Mouse (Mus musculus): ENCODE results near the gene Nr2c2ap. TPM values are rescaled to one million over a fixed set of nuclear protein-coding genes. Genes with fewer than 3 reads are reported as not detected.

Nr2c2ap gene
- polyA plus RNA-seq, 1 experiment from 2014 or later = 26.2 TPM

DNA sequence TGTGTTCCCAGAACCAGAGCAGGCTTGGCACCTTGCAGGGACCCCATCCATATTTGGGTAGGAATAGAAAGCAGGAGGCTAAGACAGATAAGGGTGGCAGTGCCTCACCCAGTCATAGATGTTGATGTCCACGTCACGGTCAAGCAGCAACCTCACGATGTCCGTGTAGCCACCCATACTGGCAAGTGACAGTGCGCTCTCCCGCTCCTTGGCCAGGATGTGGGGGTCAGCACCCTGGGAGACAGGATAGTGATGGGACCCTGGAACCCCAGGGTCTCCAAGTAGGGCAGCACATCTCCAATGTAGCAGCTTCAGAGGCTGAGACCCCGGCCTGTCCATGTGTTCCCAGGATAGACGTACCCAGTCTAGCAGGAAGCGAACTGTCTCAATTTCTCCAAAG lies 3.8 kb downstream of the Nr2c2ap start:
- 66% methylated on average over 9 of the region's 9 CpGs for WGBS
- Histone ChIP-seq H3K9ac (ENCODE audit: low read length) (no peak overlapping the region), H3K4me1 (ENCODE audit: control insufficient read depth in 2 of 2, insufficient read depth in 2 of 2, low read length in 2 of 2) (peaks cover 14 to 28% of the 10 kb centered on the region in 2 experiments)

DNA sequence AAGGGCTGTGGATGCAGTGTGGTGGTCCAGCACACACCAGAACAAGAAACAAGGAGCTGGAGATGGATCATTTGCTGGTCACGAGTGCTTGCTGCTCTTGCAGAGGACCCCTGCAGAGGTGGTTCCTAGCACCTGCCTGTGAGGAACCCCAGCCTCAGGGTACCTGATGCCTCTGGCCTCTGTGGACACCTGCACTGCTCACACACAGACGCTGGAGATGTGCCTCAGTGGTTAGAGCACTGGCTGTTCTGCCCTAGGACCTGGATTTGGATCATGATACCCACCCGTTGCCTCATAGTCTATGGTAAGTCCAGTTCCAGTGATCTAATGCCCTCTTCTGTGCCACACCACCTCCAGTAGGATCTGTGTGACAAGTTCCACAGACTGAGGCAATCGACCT lies 5.5 kb downstream of the Nr2c2ap start:
- Histone ChIP-seq H3K4me3 (ENCODE audit: control insufficient read depth in 1 of 2, insufficient read depth in 1 of 2, low read depth in 1 of 2, low read length in 2 of 2) (no peak overlapping the region), H3K4me2 (ENCODE audit: low read length) (no peak overlapping the region), H3K27me3 (ENCODE audit: control insufficient read depth, insufficient read depth, low read length) (no peaks in the 10 kb centered on the region), H3K4me1 (ENCODE audit: control insufficient read depth in 2 of 2, insufficient read depth in 2 of 2, low read length in 2 of 2) (peaks cover 16 to 29% of the 10 kb centered on the region in 2 experiments), H3K9me3 (ENCODE audit: control insufficient read depth, low read length) (no peaks in the 10 kb centered on the region), H3K36me3 (ENCODE audit: control insufficient read depth, insufficient read depth, low read length) (peaks cover 53% of the 10 kb centered on the region), H3K9ac (ENCODE audit: low read length) (no peak overlapping the region), H3K27ac (replicated peaks in 1 of 2; ENCODE audit: control insufficient read depth in 1 of 2, insufficient read depth in 1 of 2, low read depth in 2 of 2, low read length in 2 of 2) (no peak overlapping the region)
- 83% methylated on average over 4 of the region's 4 CpGs for WGBS
- ATAC-seq (ENCODE audit: insufficient number of reproducible peaks, insufficient read depth, low FRiP score, low read depth) = no peak

More for the DNA sequence above, 3.8 kb downstream of the Nr2c2ap start:
- no peaks in the 10 kb centered on the region for H3K9me3 ChIP-seq (ENCODE audit: control insufficient read depth, low read length)
- H3K4me3 ChIP-seq (ENCODE audit: control insufficient read depth in 1 of 2, insufficient read depth in 1 of 2, low read depth in 1 of 2, low read length in 2 of 2) = no peak overlapping the region
- H3K4me2 ChIP-seq (ENCODE audit: low read length) = no peak overlapping the region
- no peak for ATAC-seq (ENCODE audit: insufficient number of reproducible peaks, insufficient read depth, low FRiP score, low read depth)
- H3K27me3 ChIP-seq (ENCODE audit: control insufficient read depth, insufficient read depth, low read length) = no peaks in the 10 kb centered on the region
- H3K27ac ChIP-seq (replicated peaks in 1 of 2; ENCODE audit: control insufficient read depth in 1 of 2, insufficient read depth in 1 of 2, low read depth in 2 of 2, low read length in 2 of 2) = peak overlapping the region; percentile 48 to 49; a peak in 1 of 4 replicates
- peaks cover 53% of the 10 kb centered on the region for H3K36me3 ChIP-seq (ENCODE audit: control insufficient read depth, insufficient read depth, low read length)

DNA sequence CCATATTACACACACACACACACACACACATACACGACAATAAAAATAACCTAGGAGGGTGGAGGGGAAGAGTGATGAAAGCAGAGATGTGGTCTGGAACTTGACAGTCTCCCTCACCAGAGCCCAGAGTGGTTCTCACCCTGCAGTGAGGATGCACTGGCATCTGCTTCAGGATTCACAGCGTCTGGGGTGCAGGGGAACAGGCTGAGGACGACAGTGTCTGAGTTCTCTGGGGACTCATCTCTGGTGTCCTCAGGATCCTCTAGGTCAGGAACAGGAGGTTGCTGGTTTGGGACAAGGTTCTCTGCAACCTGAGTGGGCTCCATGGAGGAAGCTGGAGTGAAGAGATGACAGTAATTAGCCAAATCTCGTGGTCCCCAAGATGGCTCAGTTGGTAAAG lies 6.8 kb downstream of the Nr2c2ap start:
- peaks cover 58% of the 10 kb centered on the region for H3K36me3 ChIP-seq (ENCODE audit: control insufficient read depth, insufficient read depth, low read length)
- peaks cover 13 to 23% of the 10 kb centered on the region in 2 experiments for H3K4me1 ChIP-seq (ENCODE audit: control insufficient read depth in 2 of 2, insufficient read depth in 2 of 2, low read length in 2 of 2)
- H3K9ac ChIP-seq (ENCODE audit: low read length) = peak overlapping the region; percentile 82; the same call in 1 of the 2 replicates
- H3K9me3 ChIP-seq (ENCODE audit: control insufficient read depth, low read length) = no peaks in the 10 kb centered on the region
- peak overlapping the region; percentile 81 for H3K4me2 ChIP-seq (ENCODE audit: low read length)
- H3K27me3 ChIP-seq (ENCODE audit: control insufficient read depth, insufficient read depth, low read length) = no peaks in the 10 kb centered on the region
- H3K4me3 ChIP-seq (ENCODE audit: control insufficient read depth in 1 of 2, insufficient read depth in 1 of 2, low read depth in 1 of 2, low read length in 2 of 2) = peak overlapping the region in 1 of 2 experiments; percentile 76; a peak in 1 of 4 replicates
- ATAC-seq (ENCODE audit: insufficient number of reproducible peaks, insufficient read depth, low FRiP score, low read depth) = no peak
- H3K27ac ChIP-seq (replicated peaks in 1 of 2; ENCODE audit: control insufficient read depth in 1 of 2, insufficient read depth in 1 of 2, low read depth in 2 of 2, low read length in 2 of 2) = no peak overlapping the region
- 78% methylated on average over 4 of the region's 4 CpGs for WGBS

DNA sequence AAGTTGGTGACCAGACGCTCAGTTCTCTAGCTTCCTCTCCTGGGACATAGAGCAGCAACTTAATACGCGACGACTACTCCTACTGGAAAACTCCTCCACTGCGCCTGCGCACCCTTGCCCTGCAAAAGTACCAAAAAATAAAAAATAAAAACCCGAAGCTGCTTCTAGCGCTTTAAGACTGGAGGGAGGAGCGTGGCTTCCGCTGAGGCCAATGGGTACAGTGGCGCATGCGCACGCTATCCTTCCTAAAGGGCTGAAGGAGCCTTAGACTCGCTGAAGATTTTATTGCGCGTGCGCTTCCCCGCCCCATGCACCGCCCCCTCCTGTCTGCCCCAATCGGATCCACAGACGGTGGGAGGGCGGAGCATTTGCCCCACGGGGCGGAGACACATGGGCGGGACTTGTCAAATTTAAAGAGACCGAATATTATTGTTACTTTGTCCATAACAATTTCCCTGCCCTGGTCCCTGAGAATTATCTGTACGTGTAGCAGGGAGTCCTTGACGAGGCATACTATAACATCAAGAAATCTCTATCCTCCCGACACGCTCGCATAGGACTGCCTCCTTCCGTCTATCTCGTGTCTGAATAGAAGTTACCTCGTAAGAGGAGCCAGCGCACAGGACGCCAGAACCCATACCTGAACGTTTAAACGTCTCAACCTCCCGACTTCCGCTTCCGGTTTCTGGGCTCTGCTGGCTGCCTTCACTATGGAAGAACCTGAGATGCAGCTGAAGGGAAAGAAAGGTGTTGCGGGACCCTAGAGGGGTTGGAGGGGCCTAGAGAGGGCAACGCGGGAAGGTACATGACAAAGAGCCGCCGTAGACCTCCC lies 8.1 kb downstream of the Nr2c2ap start, which contains the start of the genes Rfxank, Borcs8 and Mef2b:
Gene Rfxank, minus strand, starts transcription at position 129 of the 832 bp plus-strand sequence.
Gene Borcs8, plus strand, starts transcription at position 474 of the 832 bp plus-strand sequence.
Gene Mef2b, plus strand, starts transcription at position 686 of the 832 bp plus-strand sequence.
- Histone ChIP-seq H3K9me3 (ENCODE audit: control insufficient read depth, low read length) (no peaks in the 10 kb centered on the region), H3K4me2 (ENCODE audit: low read length) (peak within 1 kb of the TSS; percentile 81), H3K27me3 (ENCODE audit: control insufficient read depth, insufficient read depth, low read length) (no peaks in the 10 kb centered on the region), H3K9ac (ENCODE audit: low read length) (peak within 1 kb of the TSS; percentile 84), H3K4me1 (ENCODE audit: control insufficient read depth in 2 of 2, insufficient read depth in 2 of 2, low read length in 2 of 2) (peaks cover 13 to 23% of the 10 kb centered on the region in 2 experiments), H3K4me3 (ENCODE audit: control insufficient read depth in 1 of 2, insufficient read depth in 1 of 2, low read depth in 1 of 2, low read length in 2 of 2) (peak within 1 kb of the TSS; percentile 76 to 97), H3K36me3 (ENCODE audit: control insufficient read depth, insufficient read depth, low read length) (peaks cover 53% of the 10 kb centered on the region), H3K27ac (replicated peaks in 1 of 2; ENCODE audit: control insufficient read depth in 1 of 2, insufficient read depth in 1 of 2, low read depth in 2 of 2, low read length in 2 of 2) (peak within 1 kb of the TSS; percentile 81 to 83)
- ATAC-seq (ENCODE audit: insufficient number of reproducible peaks, insufficient read depth, low FRiP score, low read depth) = peak; percentile 97
- WGBS = under 1% methylated on average over 46 of the region's 46 CpGs

DNA sequence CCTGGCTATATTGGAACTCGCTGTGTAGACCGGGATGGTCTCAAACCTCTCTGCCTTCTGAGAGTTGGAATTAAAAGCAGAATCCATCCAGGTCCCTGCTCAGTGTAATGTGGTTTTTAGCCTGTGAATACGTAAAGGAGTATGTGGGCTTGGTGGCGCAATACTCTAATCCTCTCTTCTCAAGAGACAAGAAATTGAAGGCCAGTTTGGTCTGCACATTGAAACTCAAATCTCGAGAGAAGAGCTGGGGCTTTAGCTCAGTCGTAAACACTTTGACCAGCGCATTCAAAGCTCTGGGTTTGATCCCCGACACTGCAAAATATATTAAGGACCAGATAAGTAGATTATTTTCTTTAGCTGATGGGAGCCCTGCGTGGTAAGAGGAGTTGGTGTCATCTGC lies 8.8 kb downstream of the Nr2c2ap start:
- Histone ChIP-seq H3K4me1 (ENCODE audit: control insufficient read depth in 2 of 2, insufficient read depth in 2 of 2, low read length in 2 of 2) (peaks cover 11 to 17% of the 10 kb centered on the region in 2 experiments), H3K9ac (ENCODE audit: low read length) (peak overlapping the region; percentile 84), H3K4me2 (ENCODE audit: low read length) (peak overlapping the region; percentile 81), H3K36me3 (ENCODE audit: control insufficient read depth, insufficient read depth, low read length) (peaks cover 53% of the 10 kb centered on the region), H3K9me3 (ENCODE audit: control insufficient read depth, low read length) (no peaks in the 10 kb centered on the region), H3K27ac (replicated peaks in 1 of 2; ENCODE audit: control insufficient read depth in 1 of 2, insufficient read depth in 1 of 2, low read depth in 2 of 2, low read length in 2 of 2) (peak overlapping the region; percentile 81 to 83), H3K4me3 (ENCODE audit: control insufficient read depth in 1 of 2, insufficient read depth in 1 of 2, low read depth in 1 of 2, low read length in 2 of 2) (peak overlapping the region; percentile 76 to 97), H3K27me3 (ENCODE audit: control insufficient read depth, insufficient read depth, low read length) (no peaks in the 10 kb centered on the region)
- WGBS = 7% methylated on average over 9 of the region's 9 CpGs
- ATAC-seq (ENCODE audit: insufficient number of reproducible peaks, insufficient read depth, low FRiP score, low read depth) = no peak

DNA sequence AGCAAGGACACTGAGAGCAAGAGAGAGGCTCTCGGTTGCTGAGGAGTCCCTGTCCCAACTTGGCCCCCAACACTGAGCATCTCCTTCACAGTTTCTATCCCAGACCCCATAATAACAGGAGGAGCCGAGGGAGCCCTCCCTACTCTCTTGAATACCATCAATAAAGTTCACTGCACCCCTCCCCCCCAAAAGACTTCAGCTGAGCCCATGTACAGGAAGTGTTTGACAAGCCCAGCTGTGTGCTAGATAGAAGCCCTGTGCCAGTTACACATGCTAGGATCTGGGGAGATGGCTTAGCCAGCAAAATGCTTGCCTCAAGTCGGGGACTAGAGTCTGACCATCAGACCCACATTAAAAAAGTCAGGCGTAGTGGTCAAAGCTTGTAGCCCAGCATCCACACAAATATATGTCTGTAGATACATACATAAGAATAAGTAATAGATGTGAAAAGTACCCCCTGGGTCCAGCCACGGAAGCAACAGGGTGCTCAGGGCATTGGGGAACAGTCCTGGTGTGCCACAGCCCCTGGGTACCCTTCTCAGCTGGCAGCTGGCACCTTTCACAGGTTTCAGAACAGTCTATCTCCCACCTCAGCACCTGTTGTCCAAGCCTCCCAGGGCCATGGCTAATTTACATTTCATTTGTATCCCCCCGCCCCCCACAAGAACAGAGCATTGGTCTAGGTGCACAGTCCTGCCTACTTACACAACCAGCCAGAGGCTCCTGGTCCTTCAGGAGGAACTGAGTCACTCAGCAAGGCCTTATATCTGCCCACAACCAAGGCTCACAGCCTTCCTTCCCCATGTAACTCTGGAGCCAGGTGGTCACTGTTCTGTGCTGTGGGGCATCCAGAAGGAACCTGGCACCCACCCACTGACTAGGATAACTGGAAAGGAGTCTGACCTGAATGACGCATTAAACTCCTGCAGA lies 16.8 kb downstream of the Nr2c2ap start:
- H3K9ac ChIP-seq (ENCODE audit: low read length) = no peak overlapping the region
- peaks cover 3% of the 10 kb centered on the region; the same call in 1 of the 2 replicates for H3K27me3 ChIP-seq (ENCODE audit: control insufficient read depth, insufficient read depth, low read length)
- no peaks in the 10 kb centered on the region for H3K9me3 ChIP-seq (ENCODE audit: control insufficient read depth, low read length)
- H3K27ac ChIP-seq (replicated peaks in 1 of 2; ENCODE audit: control insufficient read depth in 1 of 2, insufficient read depth in 1 of 2, low read depth in 2 of 2, low read length in 2 of 2) = no peak overlapping the region
- no peak for ATAC-seq (ENCODE audit: insufficient number of reproducible peaks, insufficient read depth, low FRiP score, low read depth)
- peaks cover 38% of the 10 kb centered on the region for H3K36me3 ChIP-seq (ENCODE audit: control insufficient read depth, insufficient read depth, low read length)
- 81% methylated on average over 7 of the region's 7 CpGs for WGBS
- H3K4me1 ChIP-seq (ENCODE audit: control insufficient read depth in 2 of 2, insufficient read depth in 2 of 2, low read length in 2 of 2) = no peaks in the 10 kb centered on the region; a peak in 1 of 4 replicates
- H3K4me3 ChIP-seq (ENCODE audit: control insufficient read depth in 1 of 2, insufficient read depth in 1 of 2, low read depth in 1 of 2, low read length in 2 of 2) = no peak overlapping the region
- no peak overlapping the region for H3K4me2 ChIP-seq (ENCODE audit: low read length)

DNA sequence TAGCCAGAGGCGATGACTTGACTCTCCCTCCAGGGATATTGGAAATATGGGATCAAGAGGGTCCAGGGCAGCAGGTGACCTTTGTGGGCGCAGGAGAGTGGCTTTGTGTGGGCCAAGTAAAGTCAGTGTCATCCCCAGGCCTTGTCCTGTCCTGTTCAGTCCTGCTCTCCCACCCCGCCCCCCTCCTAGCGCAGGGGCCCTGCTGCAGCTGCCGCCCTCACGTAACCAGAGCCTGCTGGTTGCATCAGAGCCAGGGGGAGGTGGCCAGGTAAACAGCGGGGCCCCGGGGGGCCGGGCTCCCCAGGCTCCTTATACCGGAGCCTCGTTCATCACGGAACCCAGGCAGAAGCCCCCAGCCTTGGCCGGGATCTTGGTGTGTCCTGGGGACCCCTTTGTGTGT lies 19.0 kb downstream of the Nr2c2ap start:
- Histone ChIP-seq H3K36me3 (ENCODE audit: control insufficient read depth, insufficient read depth, low read length) (peaks cover 22% of the 10 kb centered on the region), H3K4me3 (ENCODE audit: control insufficient read depth in 1 of 2, insufficient read depth in 1 of 2, low read depth in 1 of 2, low read length in 2 of 2) (no peak overlapping the region), H3K9me3 (ENCODE audit: control insufficient read depth, low read length) (no peaks in the 10 kb centered on the region), H3K9ac (ENCODE audit: low read length) (no peak overlapping the region), H3K4me2 (ENCODE audit: low read length) (no peak overlapping the region), H3K4me1 (ENCODE audit: control insufficient read depth in 2 of 2, insufficient read depth in 2 of 2, low read length in 2 of 2) (no peaks in the 10 kb centered on the region; a peak in 1 of 4 replicates), H3K27ac (replicated peaks in 1 of 2; ENCODE audit: control insufficient read depth in 1 of 2, insufficient read depth in 1 of 2, low read depth in 2 of 2, low read length in 2 of 2) (no peak overlapping the region), H3K27me3 (ENCODE audit: control insufficient read depth, insufficient read depth, low read length) (peaks cover 7% of the 10 kb centered on the region)
- no peak; the same call in 1 of the 2 replicates for ATAC-seq (ENCODE audit: insufficient number of reproducible peaks, insufficient read depth, low FRiP score, low read depth)
- WGBS = 17% methylated on average over 13 of the region's 13 CpGs

Data from heart, embryonic 14.5 days (tissue).